Mouse (Mus musculus) hindbrain, embryonic 16.5 days (tissue): ENCODE data around the gene Gm609. TPM values are rescaled to one million over a fixed set of nuclear protein-coding genes. Genes with fewer than 3 reads are reported as not detected.

Source experiments
- ATAC-seq: fragments of 200-750 bp; cut with Nextera tagmentation; 2 replicates; pipeline ENCODE4 v1.8.0; 2017; ENCODE audit warnings: moderate TSS enrichment, moderate library complexity
- H3K27ac ChIP-seq: fragments of 300-500 bp; sonication (generic); 2 replicates; pipeline ENCODE4 v1.5.1; 2014; ENCODE audit warnings: low read depth, mild to moderate bottlenecking, control low read depth, low read length, moderate library complexity
- H3K27me3 ChIP-seq: fragments of 300-500 bp; sonication (generic); replicated peaks from 2 replicates; pipeline ENCODE4 v1.6.1; 2014; ENCODE audit warnings: low read length; ENCODE audit not compliant: control insufficient read depth, insufficient read depth
- H3K36me3 ChIP-seq: fragments of 300-500 bp; sonication (generic); 2 replicates; pipeline ENCODE4 v1.6.1; 2014; ENCODE audit warnings: mild to moderate bottlenecking, low read length, moderate library complexity, mixed read lengths; ENCODE audit not compliant: control insufficient read depth, insufficient read depth
- H3K4me1 ChIP-seq: fragments of 300-500 bp; sonication (generic); 2 replicates; pipeline ENCODE4 v1.6.1; 2014; ENCODE audit warnings: low read depth, low read length; ENCODE audit not compliant: control insufficient read depth, insufficient read depth
- H3K4me2 ChIP-seq: fragments of 300-500 bp; sonication (generic); 2 replicates; pipeline ENCODE4 v1.6.1; 2014; ENCODE audit warnings: mild to moderate bottlenecking, low read length, control low read depth, moderate library complexity
- H3K4me3 ChIP-seq: fragments of 300-500 bp; sonication (generic); 2 replicates; pipeline ENCODE4 v1.5.1; 2014; ENCODE audit warnings: mild to moderate bottlenecking, low read length, control low read depth, moderate library complexity
- H3K9ac ChIP-seq: fragments of 300-500 bp; sonication (generic); 2 replicates; pipeline ENCODE4 v1.6.1; 2014; ENCODE audit warnings: low read depth, mild to moderate bottlenecking, control low read depth, low read length, moderate library complexity
- H3K9me3 ChIP-seq: fragments of 300-500 bp; sonication (generic); 2 replicates; pipeline ENCODE4 v1.6.1; 2014; ENCODE audit warnings: mild to moderate bottlenecking, low read length, moderate library complexity; ENCODE audit not compliant: control insufficient read depth
- WGBS: fragments of 180-500 bp; shearing (Covaris S2); extraction: QIAGEN DNeasy Blood & Tissue Kit; methylation state at CpG from one replicate; pipeline ENCODE4 v1.1.7; 2014; 5-methylcytosine and 5-hydroxymethylcytosine counted together
- polyA plus RNA-seq: library from polyadenylated mRNA; unstranded; fragments of >200 nt; fragmentation: Nextera tagmentation; extraction: Ambion mirVana; gene quantifications from 2 replicates; pipeline ENCODE4 v1.2.1, GENCODE M21; 2015

Gm609 gene
- polyA plus RNA-seq, 1 experiment from 2014 or later, result not detected

DNA sequence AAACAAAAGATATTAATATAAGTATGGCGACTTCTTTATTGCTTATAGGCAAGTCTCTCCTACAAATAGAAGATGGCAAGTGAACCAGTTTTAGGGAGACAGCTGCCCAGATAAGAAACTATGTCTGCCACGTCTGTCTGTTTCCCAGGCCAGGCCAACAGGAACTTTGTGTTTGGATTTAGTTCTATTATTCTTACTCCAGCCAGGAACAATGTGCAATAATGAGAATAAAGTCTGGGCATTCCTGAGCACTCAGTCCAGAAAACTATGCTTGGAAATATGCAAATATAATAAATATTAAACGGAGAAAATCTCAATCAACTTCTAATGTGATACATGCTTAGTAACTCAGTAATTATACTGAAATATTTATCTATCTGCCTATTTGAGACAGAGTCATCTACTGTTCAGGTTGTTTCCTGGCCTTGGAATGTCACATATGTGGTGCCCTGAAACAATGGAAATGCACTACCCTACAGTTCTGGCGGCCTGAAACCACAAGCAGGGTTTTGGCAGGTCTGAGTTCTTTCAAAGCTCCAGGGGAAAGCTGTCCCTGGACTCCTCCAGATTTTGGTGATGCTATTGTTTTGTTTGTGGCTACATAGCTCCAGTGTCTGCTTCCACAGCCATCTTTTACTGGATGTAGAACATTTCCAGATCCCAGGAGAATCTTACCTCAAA is 123.3 kb downstream of the Gm609 start:
- Histone ChIP-seq H3K4me2 (no peak overlapping the region), H3K36me3 (no peaks in the 10 kb centered on the region), H3K27me3 (no peaks in the 10 kb centered on the region), H3K9me3 (no peaks in the 10 kb centered on the region), H3K4me3 (no peak overlapping the region), H3K9ac (no peak overlapping the region), H3K27ac (no peak overlapping the region), H3K4me1 (no peaks in the 10 kb centered on the region)
- WGBS, result 73% methylated on average over 4 of the region's 4 CpGs
- no peak for ATAC-seq

GRCm38 (mm10) chr16:45366111-45366510 is 126.7 kb downstream of the Gm609 start:
- Histone ChIP-seq H3K36me3 (no peaks in the 10 kb centered on the region), H3K4me1 (no peaks in the 10 kb centered on the region), H3K4me2 (no peak overlapping the region), H3K27me3 (no peaks in the 10 kb centered on the region), H3K27ac (no peak overlapping the region), H3K9me3 (no peaks in the 10 kb centered on the region), H3K4me3 (no peak overlapping the region), H3K9ac (no peak overlapping the region)
- 77% methylated on average over 7 of the region's 7 CpGs for WGBS
- no peak for ATAC-seq

GRCm38 (mm10) chr16:45365353-45365752 is 127.4 kb downstream of the Gm609 start:
- Histone ChIP-seq H3K4me1 (no peaks in the 10 kb centered on the region), H3K9ac (no peak overlapping the region), H3K36me3 (no peaks in the 10 kb centered on the region), H3K27me3 (no peaks in the 10 kb centered on the region), H3K4me3 (no peak overlapping the region), H3K27ac (no peak overlapping the region), H3K9me3 (no peaks in the 10 kb centered on the region), H3K4me2 (no peak overlapping the region)
- 88% methylated on average over 9 of the region's 9 CpGs for WGBS
- ATAC-seq, result no peak

DNA sequence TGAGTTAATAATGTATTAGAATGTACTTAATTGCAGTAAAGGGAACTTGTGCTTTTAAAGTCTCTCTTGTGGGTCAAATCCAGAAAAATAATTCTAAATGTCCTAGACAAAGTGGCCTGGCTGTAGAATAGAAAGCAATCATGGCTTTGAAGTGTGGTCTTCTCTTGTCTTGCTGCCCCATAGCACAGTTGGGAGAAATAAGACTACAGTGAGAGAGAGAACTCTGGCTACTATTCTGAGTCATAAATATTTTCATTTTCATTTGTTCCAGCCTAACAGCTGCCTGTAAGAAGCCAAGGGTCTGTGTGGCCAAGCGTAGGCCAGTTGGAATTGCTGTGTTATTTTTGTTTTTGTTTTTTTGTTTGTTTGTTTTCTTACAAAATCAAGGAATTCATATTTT is 128.1 kb downstream of the Gm609 start:
- H3K4me3 ChIP-seq, result no peak overlapping the region
- no peak for ATAC-seq

DNA sequence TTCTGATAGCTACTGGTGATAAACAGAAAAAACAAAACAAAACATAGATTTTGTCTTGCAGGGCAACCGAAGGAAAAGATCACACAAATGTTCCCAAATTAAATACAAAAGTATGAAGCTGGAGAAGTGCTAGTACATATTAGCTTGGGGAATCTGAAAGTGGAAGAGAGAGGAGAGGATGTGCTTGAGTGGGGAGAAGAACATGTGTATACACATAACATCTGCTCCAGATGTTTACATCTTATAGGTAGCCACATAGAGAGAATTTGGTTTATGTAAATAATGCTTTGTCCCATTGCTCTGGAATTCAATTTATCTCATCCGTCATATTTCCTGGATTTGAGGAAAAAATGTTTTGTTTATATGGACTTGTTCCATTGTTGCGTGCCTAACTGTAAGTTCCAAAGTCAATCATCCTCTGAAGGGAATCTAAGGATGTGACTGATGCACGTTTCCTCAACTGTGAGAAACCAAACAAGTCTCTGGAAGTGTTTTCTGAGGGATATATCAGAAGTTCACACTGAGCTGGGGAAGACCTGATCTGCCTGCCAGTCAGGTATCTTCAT is 129.2 kb downstream of the Gm609 start:
- Histone ChIP-seq H3K36me3 (no peaks in the 10 kb centered on the region), H3K4me2 (no peak overlapping the region), H3K9ac (no peak overlapping the region), H3K27me3 (no peaks in the 10 kb centered on the region), H3K4me3 (no peak overlapping the region), H3K27ac (no peak overlapping the region), H3K4me1 (no peaks in the 10 kb centered on the region), H3K9me3 (no peaks in the 10 kb centered on the region)
- no peak for ATAC-seq
- 81% methylated on average over 4 of the region's 4 CpGs for WGBS

More for the DNA sequence above, 128.1 kb downstream of the Gm609 start:
- Histone ChIP-seq H3K36me3 (no peaks in the 10 kb centered on the region), H3K9me3 (no peaks in the 10 kb centered on the region), H3K9ac (no peak overlapping the region), H3K27me3 (no peaks in the 10 kb centered on the region), H3K27ac (no peak overlapping the region), H3K4me2 (no peak overlapping the region), H3K4me1 (no peaks in the 10 kb centered on the region)
- 83% methylated on average over 1 of the region's 1 CpGs for WGBS

Other genes starting within 250 kb of the Gm609 start
- 364 and 369 TPM in 2 replicates for gene Cd200, start 83.9 kb downstream of the Gm609 start, polyA plus RNA-seq
- not detected in 2 replicates for gene Gm17783, start 39.1 kb upstream of the Gm609 start, polyA plus RNA-seq
- gene Slc9c1, start 42.3 kb upstream of the Gm609 start, polyA plus RNA-seq, result not detected in 2 replicates
- 0.05 TPM in 1 of 2 replicates, not detected in the other for gene Gcsam, start 117.4 kb upstream of the Gm609 start, polyA plus RNA-seq
- not detected in 2 replicates for gene BC016579, start 161.1 kb upstream of the Gm609 start, polyA plus RNA-seq
- gene Tmprss7, start 200.7 kb upstream of the Gm609 start, polyA plus RNA-seq, result 0.50 and 0.87 TPM in 2 replicates
- gene Tagln3, start 231.6 kb upstream of the Gm609 start, polyA plus RNA-seq, result 428 and 438 TPM in 2 replicates
- gene Abhd10, start 250.0 kb upstream of the Gm609 start, polyA plus RNA-seq, result 39.3 and 39.5 TPM in 2 replicates